Mouse (Mus musculus) embryonic fibroblast, embryonic 13.5 days (primary cell): ENCODE measurements around the gene Tmem35b.

Experiments
- CTCF ChIP-seq: IDR thresholded peaks from 2 replicates; pipeline ENCODE4 v1.5.1; 2011; ENCODE audit warnings: mild to moderate bottlenecking, control low read depth, low read length, moderate library complexity, borderline replicate concordance; ENCODE audit not compliant: insufficient read depth
- POLR2A ChIP-seq: IDR thresholded peaks from 2 replicates; pipeline ENCODE4 v1.6.1; 2011; ENCODE audit warnings: low read depth, mild to moderate bottlenecking, control low read depth, low read length, moderate library complexity

DNA sequence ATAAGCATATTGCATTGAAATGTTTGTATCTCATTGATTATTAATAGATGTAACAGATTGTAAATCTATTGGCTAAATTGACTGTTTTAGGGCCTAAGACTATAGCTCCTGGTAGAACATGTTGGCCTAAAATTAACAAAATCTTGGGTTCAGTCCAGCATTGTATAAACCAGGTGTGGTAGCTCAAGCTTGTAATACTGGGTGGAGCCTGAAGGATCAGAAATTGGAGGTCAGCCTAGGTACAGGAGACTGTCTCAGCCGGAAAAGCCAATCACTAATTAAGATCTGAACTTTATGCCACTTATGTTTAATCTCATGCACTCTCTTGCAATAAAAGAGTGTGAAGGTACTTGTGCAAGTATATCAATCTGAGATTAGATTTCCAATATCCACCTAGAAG lies 37.7 kb upstream of the Tmem35b start:
- TF ChIP-seq POLR2A = no peak
- TF ChIP-seq CTCF = no peak
